Mouse (Mus musculus): Measurements from ENCODE around the gene Hikeshi.

Hikeshi gene

GRCm38 (mm10) chr7:89940571-89941463, at the start of gene Hikeshi:
Gene Hikeshi (minus strand): TSS chr7:89941204.
- DNase-seq = peak; percentile 91

DNA sequence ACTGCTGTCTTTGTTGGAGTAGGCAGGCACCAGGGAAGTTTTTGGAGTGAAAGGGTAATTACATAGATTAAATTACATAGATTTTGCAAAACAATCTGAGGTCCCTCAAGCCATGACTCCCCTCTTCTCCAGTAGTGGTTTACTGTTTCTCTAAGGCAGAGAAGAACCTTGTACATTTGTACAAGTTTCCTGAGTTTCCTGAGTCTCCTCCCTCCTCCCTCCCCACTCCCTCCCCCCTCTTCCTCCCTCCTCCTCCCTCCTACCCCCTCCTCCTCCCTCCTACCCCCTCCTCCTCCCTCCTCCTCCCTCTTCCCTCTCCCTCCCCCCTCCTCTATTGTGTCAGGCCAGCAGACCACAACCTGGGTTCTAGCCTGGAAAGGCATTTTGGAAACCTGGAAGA, 43.4 kb upstream of the Hikeshi start:
- DNase-seq = no peak

- DNase-seq = peak; percentile 54
These were observed 42.4 kb upstream of the Hikeshi start for GRCm38 (mm10) chr7:89983441-89983840.

GRCm38 (mm10) chr7:89981557-89981956, 40.6 kb upstream of the Hikeshi start:
- peak; percentile 24 for DNase-seq

GRCm38 (mm10) chr7:89980485-89981422, 39.8 kb upstream of the Hikeshi start, which contains the start of gene Eed:
Gene Eed (minus strand): TSS chr7:89980983.
- DNase-seq = peak; percentile 96

DNA sequence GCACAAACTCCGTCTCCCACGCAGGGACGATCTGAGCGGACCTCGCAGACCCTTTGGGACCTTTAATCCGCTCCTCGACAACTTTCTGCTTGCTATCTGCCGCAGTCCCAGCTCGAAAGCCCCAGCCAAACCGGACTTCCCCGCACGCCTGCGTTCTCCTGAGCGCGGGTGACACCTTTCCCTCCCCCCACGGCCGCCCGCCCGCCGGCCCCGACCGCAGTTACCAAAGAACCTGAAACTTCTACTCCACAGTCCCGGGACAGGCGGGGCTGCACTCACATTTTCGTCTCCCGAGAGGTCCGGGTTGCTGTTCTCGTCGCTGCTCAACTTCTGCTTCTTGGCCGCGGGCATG, 39.1 kb upstream of the Hikeshi start:
- no peak for DNase-seq

- no peak for DNase-seq
These were observed 38.6 kb upstream of the Hikeshi start for GRCm38 (mm10) chr7:89979432-89980130.

DNA sequence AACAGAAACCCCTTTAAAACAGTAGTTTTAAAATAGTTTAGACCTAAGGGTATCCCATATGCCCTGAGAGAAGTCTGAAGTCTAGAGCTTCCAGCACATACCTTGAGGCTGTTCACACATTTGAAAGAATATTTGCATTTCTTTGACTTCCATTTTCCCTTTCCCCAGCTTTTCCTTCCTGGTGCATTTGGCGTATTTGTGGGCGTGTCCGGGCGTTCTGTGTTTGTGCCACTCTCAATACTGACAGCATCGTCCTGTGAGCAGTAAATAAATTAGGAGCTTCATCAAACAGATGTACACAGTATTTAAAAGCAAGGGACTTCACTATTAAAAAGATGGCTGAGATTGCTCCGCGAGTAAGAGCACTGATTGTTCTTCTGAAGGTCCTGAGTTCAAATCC, 35.8 kb upstream of the Hikeshi start:
- DNase-seq = no peak

GRCm38 (mm10) chr7:89975571-89975970, 34.6 kb upstream of the Hikeshi start:
- no peak for DNase-seq

DNA sequence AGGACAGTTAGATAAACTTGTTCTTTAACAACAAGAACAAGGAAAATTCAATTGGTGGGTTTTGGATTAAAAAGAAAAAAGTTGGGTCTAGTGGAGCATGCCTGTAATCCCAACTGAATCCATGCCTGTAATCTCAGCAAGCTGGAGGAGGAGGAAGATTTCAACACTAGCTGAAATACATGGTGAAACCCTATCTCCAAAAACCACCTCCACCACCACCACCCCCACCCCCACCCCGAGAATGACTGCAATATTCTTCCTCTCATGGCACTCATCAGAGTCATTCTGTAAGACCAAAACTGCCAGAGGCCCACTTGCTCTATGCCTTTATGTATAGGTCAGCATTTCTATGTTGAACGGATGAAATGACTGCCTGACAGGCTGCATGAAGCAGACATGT, 26.2 kb upstream of the Hikeshi start:
- DNase-seq = no peak

GRCm38 (mm10) chr7:89966771-89967170, 25.8 kb upstream of the Hikeshi start:
- DNase-seq = no peak

DNA sequence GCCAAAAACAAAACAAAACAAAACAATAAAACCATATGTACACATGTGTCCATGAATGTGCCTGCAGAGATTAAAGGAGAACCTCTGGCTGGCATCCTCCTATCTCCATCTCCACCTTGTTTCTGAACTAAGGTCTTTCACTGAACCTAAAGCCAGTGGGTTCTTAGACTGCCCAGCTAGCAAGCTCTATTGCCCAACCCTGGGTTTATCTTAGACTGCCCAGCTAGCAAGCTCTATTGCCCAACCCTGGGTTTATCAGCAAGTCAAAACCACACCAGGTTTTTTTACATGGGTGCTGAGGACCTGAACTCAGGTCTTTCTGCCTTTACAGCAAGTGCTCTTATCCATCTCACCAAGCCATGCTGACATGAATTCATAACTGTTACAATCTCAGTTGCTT, 22.1 kb upstream of the Hikeshi start:
- DNase-seq = no peak

DNA sequence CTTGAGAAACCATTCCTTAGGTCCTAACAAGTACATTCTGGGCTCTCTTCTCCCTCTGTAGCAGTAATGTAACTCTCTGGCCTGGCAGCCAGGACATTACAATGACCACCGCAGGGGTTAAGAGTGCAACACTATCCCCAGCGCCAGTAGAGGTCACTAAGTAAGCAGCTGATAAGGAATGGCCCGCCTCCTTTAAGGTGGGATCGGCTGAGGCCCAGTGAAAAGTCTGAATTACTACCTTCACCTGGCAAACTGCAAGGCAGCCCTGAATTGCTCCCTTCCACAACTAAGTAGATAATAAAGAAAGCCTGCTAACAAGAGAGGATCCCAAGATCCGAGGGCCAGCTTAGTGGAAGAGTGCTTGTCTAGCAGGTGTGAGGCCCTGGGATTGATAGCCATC, 16.3 kb upstream of the Hikeshi start:
- DNase-seq = no peak

GRCm38 (mm10) chr7:89954261-89954660, 13.3 kb upstream of the Hikeshi start:
- no peak for DNase-seq

DNA sequence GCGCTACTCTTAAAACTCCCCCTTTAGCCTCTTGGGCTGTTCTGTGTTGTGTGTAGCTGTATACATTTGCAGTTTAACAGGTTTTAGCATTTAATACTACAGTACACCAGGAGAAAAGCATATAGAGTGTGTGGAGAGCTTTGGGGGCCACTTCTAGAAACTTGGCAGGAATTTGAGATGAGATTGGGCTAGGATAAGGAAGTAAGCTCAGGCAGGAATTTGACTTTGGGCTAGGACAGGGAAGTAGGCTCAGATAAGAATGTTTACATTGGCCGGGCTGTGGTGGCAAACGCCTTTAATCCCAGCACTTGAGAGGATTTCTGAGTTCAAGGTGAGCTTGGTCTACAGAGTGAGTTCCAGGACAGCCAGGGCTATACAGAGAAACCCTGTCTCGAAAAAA, 8.4 kb upstream of the Hikeshi start:
- DNase-seq = no peak

DNA sequence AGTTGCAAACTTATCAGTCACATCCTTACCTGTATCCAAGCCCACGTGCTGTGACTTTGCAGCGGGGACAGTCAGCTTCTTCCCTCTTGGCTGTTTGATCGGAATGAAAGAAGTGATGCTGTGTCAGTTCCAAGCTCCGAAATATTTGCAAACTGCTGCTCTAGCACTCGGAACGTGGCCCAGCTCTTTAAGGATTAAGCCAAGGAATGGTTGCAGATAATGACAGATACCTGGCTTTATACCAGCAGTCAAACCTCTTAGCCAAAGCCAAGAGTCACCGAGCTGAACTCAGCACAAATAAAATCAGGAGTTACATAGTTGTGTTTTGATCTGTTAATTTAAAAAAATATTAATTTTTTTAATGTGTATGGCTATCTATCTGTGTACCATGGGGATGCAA, 7.0 kb upstream of the Hikeshi start:
- DNase-seq = no peak

- no peak for DNase-seq
These were observed 1.3 kb downstream of the Hikeshi start for GRCm38 (mm10) chr7:89939497-89940353.

DNA sequence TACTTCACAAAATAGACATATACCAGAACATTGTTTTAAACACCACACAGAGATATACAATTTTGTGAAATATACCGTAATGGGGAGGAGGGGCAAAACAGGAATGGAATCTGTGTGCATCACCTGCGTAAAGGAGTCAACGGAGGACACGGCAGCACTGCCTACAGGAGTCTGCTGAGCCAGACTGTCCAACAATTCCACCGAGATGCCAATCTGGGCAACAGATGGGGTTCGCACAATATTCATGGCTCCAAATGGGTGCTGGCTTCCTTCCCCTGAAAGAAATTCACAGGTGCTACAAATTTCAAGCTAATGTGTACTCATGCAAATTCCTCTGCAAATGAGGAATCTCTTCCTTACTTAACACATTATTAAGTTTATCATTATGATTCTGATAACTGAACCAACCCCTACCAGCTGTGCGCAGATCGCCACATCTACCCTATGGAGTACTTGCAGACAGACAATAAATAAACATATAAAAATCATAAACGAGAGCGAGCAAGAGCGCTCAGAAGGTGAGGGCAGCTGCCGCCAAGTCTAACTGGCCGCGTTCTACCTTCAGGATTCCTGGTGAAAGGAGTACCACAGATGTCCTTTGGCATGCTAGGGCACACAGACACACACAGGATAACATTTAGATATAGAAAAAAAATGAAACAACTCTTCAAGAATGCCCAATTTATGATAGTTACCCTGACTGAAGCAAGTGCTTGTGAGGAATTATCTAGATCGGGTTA, 17.4 kb downstream of the Hikeshi start:
- DNase-seq = peak; percentile 86

- no peak for DNase-seq
These were observed 23.2 kb downstream of the Hikeshi start for GRCm38 (mm10) chr7:89917776-89918175.

- no peak for DNase-seq
These were observed 24.3 kb downstream of the Hikeshi start for GRCm38 (mm10) chr7:89916711-89917110.

DNA sequence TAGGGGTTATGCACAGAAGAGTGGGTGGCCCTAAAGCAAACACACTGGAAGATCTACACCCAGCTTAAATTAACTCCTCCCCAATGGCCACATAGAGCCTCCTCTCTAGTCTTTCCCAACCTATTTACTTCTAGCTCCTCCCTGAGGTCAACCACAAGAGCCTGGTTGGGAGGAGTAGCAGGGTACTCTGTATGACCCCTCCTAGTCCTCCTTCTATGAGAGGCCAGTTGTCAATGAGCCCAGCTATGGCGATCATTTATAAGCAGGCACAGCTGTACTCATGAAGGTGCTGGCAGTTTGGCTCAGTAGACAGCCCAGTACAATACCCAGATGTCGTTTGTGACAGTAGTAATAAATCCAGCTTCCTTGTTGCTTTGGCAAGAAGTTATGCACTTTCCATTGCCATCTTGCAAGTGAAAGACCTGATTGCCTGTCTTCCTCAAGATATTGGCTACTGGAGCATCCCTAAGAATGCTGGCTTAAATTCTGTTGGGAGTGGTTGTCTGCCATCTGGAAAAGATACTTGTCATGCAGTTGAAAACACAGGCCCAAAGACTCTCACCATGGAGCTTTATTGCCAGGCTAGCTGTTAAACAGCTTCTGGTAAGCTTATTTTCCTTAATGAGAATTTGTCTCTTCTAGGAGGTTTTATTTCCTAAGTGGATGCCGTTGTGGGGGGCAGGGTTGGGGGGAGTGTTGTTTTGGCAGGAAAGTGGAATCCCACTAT, 27.4 kb downstream of the Hikeshi start:
- DNase-seq = no peak
